Mouse (Mus musculus): Measurements from ENCODE around the gene Flnb. TPM values are rescaled to one million over a fixed set of nuclear protein-coding genes. Genes with fewer than 3 reads are reported as not detected.
A peak's percentile ranks its signal among the peaks of the same experiment; 100 is the strongest.

Gene Flnb
- 3.8 and 13.6 TPM in 2 replicates for polyA plus RNA-seq (2014; fragmentation: Nextera tagmentation; extraction: Ambion mirVana)

- Histone ChIP-seq H3K27me3 (ENCODE audit: control insufficient read depth, insufficient read depth, low read length) (no peaks in the 10 kb centered on the region), H3K4me3 (replicated peaks; ENCODE audit: low read depth, low read length) (peak within 1 kb of the TSS; percentile 69), H3K9me3 (ENCODE audit: control insufficient read depth, low read length) (no peaks in the 10 kb centered on the region), H3K9ac (replicated peaks; ENCODE audit: low read length) (peak within 1 kb of the TSS; percentile 74), H3K4me2 (ENCODE audit: low read length) (peak within 1 kb of the TSS; percentile 93), H3K4me1 (ENCODE audit: control insufficient read depth, insufficient read depth, low read length) (peaks cover 19% of the 10 kb centered on the region), H3K36me3 (ENCODE audit: control insufficient read depth, insufficient read depth, low read length) (no peaks in the 10 kb centered on the region), H3K27ac (replicated peaks; ENCODE audit: low read depth, low read length) (peak within 1 kb of the TSS; percentile 78)
- peak; percentile 96 for ATAC-seq (ENCODE audit: low FRiP score, low TSS enrichment)
- WGBS = under 1% methylated on average over 49 of the region's 49 CpGs
- peak; percentile 98 for DNase-seq
Observed at GRCm38 (mm10) chr14:7817770-7818462, at the start of gene Flnb. Gene Flnb (plus strand): TSS chr14:7817957.

- peak overlapping the region; percentile 55 for H3K4me2 ChIP-seq (ENCODE audit: low read length)
- H3K9me3 ChIP-seq (ENCODE audit: control insufficient read depth, low read length) = no peaks in the 10 kb centered on the region
- ATAC-seq (ENCODE audit: low FRiP score, low TSS enrichment) (peak; percentile 80), DNase-seq (peak; percentile 88)
- H3K27me3 ChIP-seq (ENCODE audit: control insufficient read depth, insufficient read depth, low read length) = no peaks in the 10 kb centered on the region
- H3K27ac ChIP-seq (replicated peaks; ENCODE audit: low read depth, low read length) = peak overlapping the region; percentile 79
- H3K4me3 ChIP-seq (replicated peaks; ENCODE audit: low read depth, low read length) = peak overlapping the region; percentile 42
- peak overlapping the region; percentile 42 for H3K9ac ChIP-seq (replicated peaks; ENCODE audit: low read length)
- H3K4me1 ChIP-seq (ENCODE audit: control insufficient read depth, insufficient read depth, low read length) = no peaks in the 10 kb centered on the region
- 44% methylated on average over 24 of the region's 24 CpGs for WGBS
- no peaks in the 10 kb centered on the region for H3K36me3 ChIP-seq (ENCODE audit: control insufficient read depth, insufficient read depth, low read length)
Observed at GRCm38 (mm10) chr14:7773714-7774389, 43.9 kb upstream of the Flnb start.

- DNase-seq = no peak
Observed at GRCm38 (mm10) chr14:7786073-7786472, 31.7 kb upstream of the Flnb start.

GRCm38 (mm10) chr14:7789266-7790030 lies 28.3 kb upstream of the Flnb start:
- H3K4me3 ChIP-seq (replicated peaks; ENCODE audit: low read depth, low read length) = no peak overlapping the region
- no peak for ATAC-seq (ENCODE audit: low FRiP score, low TSS enrichment)
- H3K9me3 ChIP-seq (ENCODE audit: control insufficient read depth, low read length) = no peaks in the 10 kb centered on the region
- H3K27ac ChIP-seq (replicated peaks; ENCODE audit: low read depth, low read length) = no peak overlapping the region
- H3K9ac ChIP-seq (replicated peaks; ENCODE audit: low read length) = no peak overlapping the region
- no peaks in the 10 kb centered on the region for H3K36me3 ChIP-seq (ENCODE audit: control insufficient read depth, insufficient read depth, low read length)
- H3K27me3 ChIP-seq (ENCODE audit: control insufficient read depth, insufficient read depth, low read length) = no peaks in the 10 kb centered on the region
- WGBS = 79% methylated on average over 7 of the region's 7 CpGs
- no peak overlapping the region for H3K4me2 ChIP-seq (ENCODE audit: low read length)
- DNase-seq = no peak
- H3K4me1 ChIP-seq (ENCODE audit: control insufficient read depth, insufficient read depth, low read length) = no peaks in the 10 kb centered on the region

More at GRCm38 (mm10) chr14:7786073-7786472, 31.7 kb upstream of the Flnb start:
- WGBS = 55% methylated on average over 13 of the region's 13 CpGs
- Histone ChIP-seq H3K4me3 (replicated peaks; ENCODE audit: low read depth, low read length) (no peak overlapping the region), H3K27ac (replicated peaks; ENCODE audit: low read depth, low read length) (no peak overlapping the region), H3K9ac (replicated peaks; ENCODE audit: low read length) (no peak overlapping the region), H3K27me3 (ENCODE audit: control insufficient read depth, insufficient read depth, low read length) (no peaks in the 10 kb centered on the region), H3K4me1 (ENCODE audit: control insufficient read depth, insufficient read depth, low read length) (no peaks in the 10 kb centered on the region), H3K9me3 (ENCODE audit: control insufficient read depth, low read length) (no peaks in the 10 kb centered on the region), H3K4me2 (ENCODE audit: low read length) (no peak overlapping the region), H3K36me3 (ENCODE audit: control insufficient read depth, insufficient read depth, low read length) (no peaks in the 10 kb centered on the region)
- ATAC-seq (ENCODE audit: low FRiP score, low TSS enrichment) = no peak

GRCm38 (mm10) chr14:7791061-7791531 lies 26.7 kb upstream of the Flnb start:
- Histone ChIP-seq H3K27me3 (ENCODE audit: control insufficient read depth, insufficient read depth, low read length) (no peaks in the 10 kb centered on the region), H3K9me3 (ENCODE audit: control insufficient read depth, low read length) (no peaks in the 10 kb centered on the region), H3K27ac (replicated peaks; ENCODE audit: low read depth, low read length) (peak overlapping the region; percentile 41; the same call in 1 of the 2 replicates), H3K4me2 (ENCODE audit: low read length) (peak overlapping the region; percentile 81), H3K36me3 (ENCODE audit: control insufficient read depth, insufficient read depth, low read length) (no peaks in the 10 kb centered on the region), H3K4me1 (ENCODE audit: control insufficient read depth, insufficient read depth, low read length) (no peaks in the 10 kb centered on the region), H3K9ac (replicated peaks; ENCODE audit: low read length) (peak overlapping the region; percentile 45), H3K4me3 (replicated peaks; ENCODE audit: low read depth, low read length) (peak overlapping the region; percentile 42)
- ATAC-seq (ENCODE audit: low FRiP score, low TSS enrichment) (no peak; the same call in 1 of the 2 replicates), DNase-seq (no peak)
- 14% methylated on average over 19 of the region's 19 CpGs for whole genome bisulfite sequencing

- Histone ChIP-seq H3K9me3 (ENCODE audit: control insufficient read depth, low read length) (no peaks in the 10 kb centered on the region), H3K4me3 (replicated peaks; ENCODE audit: low read depth, low read length) (peak within 1 kb of the TSS; percentile 42), H3K9ac (replicated peaks; ENCODE audit: low read length) (peak within 1 kb of the TSS; percentile 45), H3K36me3 (ENCODE audit: control insufficient read depth, insufficient read depth, low read length) (no peaks in the 10 kb centered on the region), H3K27me3 (ENCODE audit: control insufficient read depth, insufficient read depth, low read length) (no peaks in the 10 kb centered on the region), H3K4me2 (ENCODE audit: low read length) (peak within 1 kb of the TSS; percentile 81), H3K4me1 (ENCODE audit: control insufficient read depth, insufficient read depth, low read length) (no peaks in the 10 kb centered on the region), H3K27ac (replicated peaks; ENCODE audit: low read depth, low read length) (peak within 1 kb of the TSS; percentile 41; the same call in 1 of the 2 replicates)
- WGBS = 2% methylated on average over 30 of the region's 30 CpGs
- peak; percentile 76 for ATAC-seq (ENCODE audit: low FRiP score, low TSS enrichment)
- DNase-seq = peak; percentile 79
Observed at GRCm38 (mm10) chr14:7791532-7792159, 26.1 kb upstream of the Flnb start, which contains the start of gene Gm26661. Gene Gm26661 (plus strand): TSS chr14:7791587.

GRCm38 (mm10) chr14:7795961-7796360 lies 21.8 kb upstream of the Flnb start:
- no peak overlapping the region for H3K4me2 ChIP-seq (ENCODE audit: low read length)
- no peak for ATAC-seq (ENCODE audit: low FRiP score, low TSS enrichment)

GRCm38 (mm10) chr14:7800611-7801010 lies 17.1 kb upstream of the Flnb start:
- Histone ChIP-seq H3K4me1 (ENCODE audit: control insufficient read depth, insufficient read depth, low read length) (no peaks in the 10 kb centered on the region), H3K27me3 (ENCODE audit: control insufficient read depth, insufficient read depth, low read length) (no peaks in the 10 kb centered on the region), H3K27ac (replicated peaks; ENCODE audit: low read depth, low read length) (no peak overlapping the region), H3K9ac (replicated peaks; ENCODE audit: low read length) (no peak overlapping the region), H3K4me3 (replicated peaks; ENCODE audit: low read depth, low read length) (no peak overlapping the region), H3K4me2 (ENCODE audit: low read length) (no peak overlapping the region), H3K36me3 (ENCODE audit: control insufficient read depth, insufficient read depth, low read length) (no peaks in the 10 kb centered on the region), H3K9me3 (ENCODE audit: control insufficient read depth, low read length) (no peaks in the 10 kb centered on the region)
- no peak for ATAC-seq (ENCODE audit: low FRiP score, low TSS enrichment)
- no peak for DNase-seq

More at GRCm38 (mm10) chr14:7795961-7796360, 21.8 kb upstream of the Flnb start:
- no peaks in the 10 kb centered on the region for H3K27me3 ChIP-seq (ENCODE audit: control insufficient read depth, insufficient read depth, low read length)
- DNase-seq = no peak
- H3K9me3 ChIP-seq (ENCODE audit: control insufficient read depth, low read length) = no peaks in the 10 kb centered on the region
- no peaks in the 10 kb centered on the region for H3K4me1 ChIP-seq (ENCODE audit: control insufficient read depth, insufficient read depth, low read length)
- no peak overlapping the region for H3K9ac ChIP-seq (replicated peaks; ENCODE audit: low read length)
- H3K4me3 ChIP-seq (replicated peaks; ENCODE audit: low read depth, low read length) = no peak overlapping the region
- H3K36me3 ChIP-seq (ENCODE audit: control insufficient read depth, insufficient read depth, low read length) = no peaks in the 10 kb centered on the region
- H3K27ac ChIP-seq (replicated peaks; ENCODE audit: low read depth, low read length) = no peak overlapping the region
- WGBS = 92% methylated on average over 4 of the region's 4 CpGs
